Mouse (Mus musculus) kidney, embryonic 16.5 days (tissue): Measurements from ENCODE around the gene Vpreb2. TPM values are rescaled to one million over a fixed set of nuclear protein-coding genes. Genes with fewer than 3 reads are reported as not detected.

ENCODE experiments used
- ATAC-seq: fragments of 200-750 bp; cut with Nextera tagmentation; 2 replicates; pipeline ENCODE4 v1.8.0; 2017; ENCODE audit warnings: moderate TSS enrichment; ENCODE audit not compliant: low FRiP score, low TSS enrichment
- H3K27ac ChIP-seq: fragments of 300-500 bp; sonication (generic); 2 replicates; pipeline ENCODE4 v1.5.1; 2014; ENCODE audit warnings: low read length
- H3K27me3 ChIP-seq: fragments of 300-500 bp; sonication (generic); 2 replicates; pipeline ENCODE4 v1.6.1; 2014; ENCODE audit warnings: low read length, control low read depth, mixed read lengths; ENCODE audit not compliant: insufficient read depth
- H3K36me3 ChIP-seq: fragments of 300-500 bp; sonication (generic); 2 replicates; pipeline ENCODE4 v1.6.1; 2014; ENCODE audit warnings: low read length, control low read depth, mixed read lengths; ENCODE audit not compliant: insufficient read depth
- H3K4me1 ChIP-seq: fragments of 300-500 bp; sonication (generic); 2 replicates; pipeline ENCODE4 v1.6.1; 2014; ENCODE audit warnings: low read length, control low read depth, mixed read lengths; ENCODE audit not compliant: insufficient read depth
- H3K4me2 ChIP-seq: fragments of 300-500 bp; sonication (generic); replicated peaks from 2 replicates; pipeline ENCODE4 v1.6.1; 2014; ENCODE audit warnings: low read depth, low read length
- H3K4me3 ChIP-seq: fragments of 300-500 bp; sonication (generic); 2 replicates; pipeline ENCODE4 v1.5.1; 2014; ENCODE audit warnings: mild to moderate bottlenecking, low read length
- H3K9ac ChIP-seq: fragments of 300-500 bp; sonication (generic); replicated peaks from 2 replicates; pipeline ENCODE4 v1.6.1; 2014; ENCODE audit warnings: low read length
- H3K9me3 ChIP-seq: fragments of 300-500 bp; sonication (generic); 2 replicates; pipeline ENCODE4 v1.6.1; 2016; ENCODE audit warnings: low read length, control low read depth
- WGBS: fragments of 180-500 bp; shearing (Covaris S2); extraction: QIAGEN DNeasy Blood & Tissue Kit; methylation state at CpG from one replicate; pipeline ENCODE4 v1.1.7; 2014; 5-methylcytosine and 5-hydroxymethylcytosine counted together
- polyA plus RNA-seq: library from polyadenylated mRNA; unstranded; fragments of >200 nt; fragmentation: Nextera tagmentation; extraction: Ambion mirVana; gene quantifications from 2 replicates; pipeline ENCODE4 v1.2.1, GENCODE M21; 2015

Vpreb2 gene
- not detected in 2 replicates for polyA plus RNA-seq

DNA sequence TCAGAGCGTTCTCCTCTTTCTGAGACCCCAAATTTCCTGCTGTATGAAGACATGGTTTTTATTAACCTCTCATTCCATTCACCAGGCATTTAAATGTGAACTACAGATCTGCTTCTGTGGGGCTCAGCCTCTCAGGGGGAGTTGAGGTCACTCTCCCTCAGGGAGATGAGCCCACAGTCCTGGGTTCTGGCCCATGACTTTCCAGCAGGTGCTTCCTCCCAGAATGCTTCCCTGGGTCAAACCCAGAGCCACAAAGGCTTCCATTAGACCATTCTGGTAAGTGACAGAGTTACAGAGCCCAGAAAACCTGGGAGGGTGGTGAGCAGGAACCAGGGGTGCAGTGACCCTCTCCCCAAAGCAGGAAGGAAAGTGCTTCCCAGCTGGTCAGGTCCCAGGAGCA lies at the start of gene Vpreb2:
TSS of gene Vpreb2 (plus strand) at position 301 of the 400 bp plus-strand sequence.
- no peak within 1 kb of the TSS for H3K4me2 ChIP-seq
- H3K36me3 ChIP-seq = no peaks in the 10 kb centered on the region
- ATAC-seq = no peak
- H3K4me1 ChIP-seq = no peaks in the 10 kb centered on the region
- no peaks in the 10 kb centered on the region for H3K9me3 ChIP-seq
- no peak within 1 kb of the TSS for H3K27ac ChIP-seq
- H3K27me3 ChIP-seq = no peaks in the 10 kb centered on the region
- 65% methylated on average over 1 of the region's 1 CpGs for WGBS
- no peak within 1 kb of the TSS for H3K9ac ChIP-seq
- no peak within 1 kb of the TSS for H3K4me3 ChIP-seq

GRCm38 (mm10) chr16:17931906-17932460 lies 48.2 kb upstream of the Vpreb2 start:
- WGBS = 70% methylated on average over 5 of the region's 5 CpGs
- no peak overlapping the region for H3K4me3 ChIP-seq
- peaks cover 6% of the 10 kb centered on the region for H3K4me1 ChIP-seq
- H3K27me3 ChIP-seq = 0 out of 2 replicates have a peak, but pooled peaks cover 4% of the 10 kb centered on the region
- H3K9me3 ChIP-seq = no peaks in the 10 kb centered on the region
- H3K4me2 ChIP-seq = no peak overlapping the region
- no peak for ATAC-seq
- H3K9ac ChIP-seq = no peak overlapping the region
- no peak overlapping the region for H3K27ac ChIP-seq
- no peaks in the 10 kb centered on the region for H3K36me3 ChIP-seq

GRCm38 (mm10) chr16:17933594-17934444 lies 46.4 kb upstream of the Vpreb2 start:
- ATAC-seq = no peak
- Histone ChIP-seq H3K9me3 (no peaks in the 10 kb centered on the region), H3K4me1 (0 out of 2 replicates have a peak, but pooled peaks cover 1% of the 10 kb centered on the region), H3K9ac (no peak overlapping the region), H3K4me3 (no peak overlapping the region), H3K27me3 (0 out of 2 replicates have a peak, but pooled peaks cover 4% of the 10 kb centered on the region), H3K4me2 (no peak overlapping the region), H3K27ac (no peak overlapping the region), H3K36me3 (no peaks in the 10 kb centered on the region)
- WGBS = 70% methylated on average over 9 of the region's 9 CpGs

DNA sequence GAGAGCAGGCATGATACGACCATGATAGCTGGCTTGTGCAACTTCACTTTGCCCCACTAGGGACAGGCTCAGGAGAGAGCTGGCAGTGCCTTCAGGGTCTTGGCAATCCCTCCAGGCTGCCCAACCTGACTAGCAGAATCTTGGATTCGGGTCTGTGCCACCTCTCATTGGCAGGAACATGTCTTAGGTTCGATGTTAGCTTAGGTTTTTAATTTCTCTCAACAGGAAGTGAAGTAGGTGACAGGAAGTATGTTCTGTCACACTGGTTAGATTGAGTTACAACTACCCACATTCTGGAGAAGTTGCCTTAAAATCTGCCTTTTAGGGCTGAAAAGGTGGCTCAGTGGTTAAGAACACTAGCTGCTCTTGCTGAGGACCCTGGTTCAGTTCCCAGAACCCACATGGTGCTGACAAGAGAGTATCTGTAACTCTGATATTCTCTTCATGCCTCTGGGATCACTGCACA lies 45.8 kb upstream of the Vpreb2 start:
- Histone ChIP-seq H3K9me3 (no peaks in the 10 kb centered on the region), H3K27me3 (0 out of 2 replicates have a peak, but pooled peaks cover 4% of the 10 kb centered on the region), H3K9ac (no peak overlapping the region), H3K4me1 (no peaks in the 10 kb centered on the region), H3K4me3 (no peak overlapping the region), H3K4me2 (no peak overlapping the region), H3K27ac (no peak overlapping the region), H3K36me3 (no peaks in the 10 kb centered on the region)
- ATAC-seq = no peak
- 59% methylated on average over 3 of the region's 3 CpGs for WGBS

- H3K4me1 ChIP-seq = no peaks in the 10 kb centered on the region
- H3K9me3 ChIP-seq = no peaks in the 10 kb centered on the region
- H3K4me3 ChIP-seq = no peak overlapping the region
- no peak overlapping the region for H3K9ac ChIP-seq
- 0 out of 2 replicates have a peak, but pooled peaks cover 4% of the 10 kb centered on the region for H3K27me3 ChIP-seq
- WGBS = 73% methylated on average over 10 of the region's 10 CpGs
- no peak overlapping the region for H3K27ac ChIP-seq
- no peaks in the 10 kb centered on the region for H3K36me3 ChIP-seq
- no peak overlapping the region for H3K4me2 ChIP-seq
- no peak for ATAC-seq
Observed at GRCm38 (mm10) chr16:17936776-17937175, 43.5 kb upstream of the Vpreb2 start.

DNA sequence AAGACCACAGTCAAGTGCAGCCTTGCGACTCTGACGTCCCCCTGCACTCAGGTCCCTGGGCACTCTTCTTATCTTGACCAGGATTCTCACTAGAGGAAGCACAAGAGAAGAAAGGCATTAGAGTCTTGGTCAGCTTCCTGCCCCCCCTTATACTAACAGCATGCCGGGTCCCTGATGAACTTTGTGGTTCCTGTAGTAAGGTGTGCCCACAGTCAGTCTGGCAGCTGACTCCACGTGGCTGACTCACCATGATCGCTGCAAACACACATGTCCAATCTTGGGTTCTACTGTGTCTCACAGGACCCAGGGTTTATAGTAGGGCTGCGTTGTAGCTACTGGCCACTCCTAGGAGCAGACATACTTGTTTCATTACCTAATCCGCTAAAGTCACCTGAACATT lies 42.0 kb upstream of the Vpreb2 start:
- H3K4me2 ChIP-seq = no peak overlapping the region
- no peak for ATAC-seq
- H3K27me3 ChIP-seq = 0 out of 2 replicates have a peak, but pooled peaks cover 4% of the 10 kb centered on the region
- no peak overlapping the region for H3K27ac ChIP-seq
- H3K4me3 ChIP-seq = no peak overlapping the region
- no peaks in the 10 kb centered on the region for H3K36me3 ChIP-seq
- no peaks in the 10 kb centered on the region for H3K4me1 ChIP-seq
- H3K9me3 ChIP-seq = no peaks in the 10 kb centered on the region
- WGBS = 77% methylated on average over 7 of the region's 7 CpGs
- H3K9ac ChIP-seq = no peak overlapping the region

DNA sequence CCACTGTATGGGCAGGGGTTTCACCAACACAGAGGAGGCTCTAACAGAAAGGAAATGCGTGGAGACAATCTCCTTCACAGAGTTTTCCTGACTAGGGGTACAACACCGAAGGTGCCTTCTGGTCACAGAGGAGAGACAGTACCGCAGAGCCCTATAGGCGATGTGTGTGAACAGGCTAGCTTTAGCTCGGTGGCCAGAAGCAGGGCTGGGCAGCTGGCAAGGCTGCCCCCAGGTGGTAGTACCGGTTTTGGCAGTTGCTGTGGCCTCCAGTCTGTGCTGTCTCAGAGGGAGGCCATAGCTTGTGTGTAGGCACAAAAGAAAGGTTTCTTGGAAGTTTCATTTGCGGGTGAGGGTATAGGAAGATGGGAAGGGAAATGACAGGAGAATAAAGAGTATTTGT lies 41.4 kb upstream of the Vpreb2 start:
- H3K27me3 ChIP-seq = 0 out of 2 replicates have a peak, but pooled peaks cover 4% of the 10 kb centered on the region
- H3K4me1 ChIP-seq = no peaks in the 10 kb centered on the region
- no peak overlapping the region for H3K4me3 ChIP-seq
- H3K4me2 ChIP-seq = no peak overlapping the region
- no peaks in the 10 kb centered on the region for H3K9me3 ChIP-seq
- no peaks in the 10 kb centered on the region for H3K36me3 ChIP-seq
- no peak overlapping the region for H3K9ac ChIP-seq
- peak; percentile 86 for ATAC-seq
- 12% methylated on average over 7 of the region's 7 CpGs for WGBS
- H3K27ac ChIP-seq = no peak overlapping the region

GRCm38 (mm10) chr16:17939255-17939751 lies 40.9 kb upstream of the Vpreb2 start:
- Histone ChIP-seq H3K9me3 (no peaks in the 10 kb centered on the region), H3K36me3 (no peaks in the 10 kb centered on the region), H3K4me1 (no peaks in the 10 kb centered on the region), H3K4me2 (no peak overlapping the region), H3K9ac (no peak overlapping the region), H3K27ac (no peak overlapping the region), H3K4me3 (no peak overlapping the region), H3K27me3 (0 out of 2 replicates have a peak, but pooled peaks cover 4% of the 10 kb centered on the region)
- WGBS = 57% methylated on average over 9 of the region's 9 CpGs
- ATAC-seq = no peak

DNA sequence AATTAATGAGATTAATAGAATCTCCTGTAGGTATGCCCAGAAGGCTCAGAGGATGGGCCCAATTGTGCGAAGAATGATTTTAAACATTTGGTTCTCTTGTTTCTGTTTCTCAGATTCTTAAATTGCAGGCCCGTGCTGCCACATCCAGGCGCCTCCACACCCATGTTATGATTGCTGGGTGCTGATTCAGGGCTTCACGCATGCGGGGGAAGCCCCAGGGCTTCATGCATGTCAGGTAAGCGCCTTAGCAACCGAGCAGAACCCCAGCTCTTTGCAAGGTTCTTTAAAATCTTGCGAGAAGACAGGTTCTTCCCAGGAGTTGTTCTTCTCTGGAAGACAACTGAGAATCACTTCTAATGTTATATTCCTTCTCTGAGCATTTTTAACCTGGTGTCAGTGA lies 36.8 kb upstream of the Vpreb2 start:
- no peaks in the 10 kb centered on the region for H3K9me3 ChIP-seq
- H3K4me2 ChIP-seq = no peak overlapping the region
- no peak overlapping the region for H3K27ac ChIP-seq
- H3K4me3 ChIP-seq = no peak overlapping the region
- H3K9ac ChIP-seq = no peak overlapping the region
- WGBS = 60% methylated on average over 8 of the region's 8 CpGs
- no peaks in the 10 kb centered on the region for H3K27me3 ChIP-seq
- H3K4me1 ChIP-seq = no peaks in the 10 kb centered on the region
- ATAC-seq = no peak
- no peaks in the 10 kb centered on the region for H3K36me3 ChIP-seq
